Mouse (Mus musculus): Measurements from ENCODE around the gene Rec114. TPM values are rescaled to one million over a fixed set of nuclear protein-coding genes. Genes with fewer than 3 reads are reported as not detected.

The Rec114 gene
- polyA plus RNA-seq, 1 experiment from 2014 or later, result 1.6 TPM

DNA sequence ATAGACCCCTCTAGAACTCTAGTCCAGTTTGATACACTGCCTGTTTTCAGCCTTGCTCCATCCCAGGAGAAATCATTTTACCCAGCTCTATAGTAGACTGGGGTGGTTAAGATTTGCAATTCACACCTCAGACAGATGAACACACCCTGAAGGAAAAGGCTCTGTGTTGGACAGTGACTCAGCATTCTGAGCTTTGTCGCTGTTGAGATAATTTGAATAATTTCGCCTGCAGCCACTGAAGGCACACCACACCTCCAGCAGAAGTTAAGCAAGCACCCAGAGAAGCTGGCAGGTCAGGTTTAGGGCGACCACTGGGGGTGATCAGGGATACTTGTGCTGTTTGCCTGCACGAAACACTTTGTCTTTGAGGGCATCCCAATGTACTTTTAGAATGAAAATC is 4.4 kb upstream of the Rec114 start:
- H3K4me1 ChIP-seq, result peaks cover 8% of the 10 kb centered on the region
- no peak overlapping the region for H3K4me3 ChIP-seq
- no peak overlapping the region for H3K27ac ChIP-seq (replicated peaks)
- no peak overlapping the region for H3K9ac ChIP-seq (replicated peaks)
- H3K4me2 ChIP-seq (replicated peaks), result no peak overlapping the region
- ATAC-seq (replicated peaks), result no peak
- no peaks in the 10 kb centered on the region for H3K36me3 ChIP-seq
- no peaks in the 10 kb centered on the region for H3K9me3 ChIP-seq
- no peaks in the 10 kb centered on the region for H3K27me3 ChIP-seq
- 66% methylated on average over 4 of the region's 4 CpGs for WGBS

DNA sequence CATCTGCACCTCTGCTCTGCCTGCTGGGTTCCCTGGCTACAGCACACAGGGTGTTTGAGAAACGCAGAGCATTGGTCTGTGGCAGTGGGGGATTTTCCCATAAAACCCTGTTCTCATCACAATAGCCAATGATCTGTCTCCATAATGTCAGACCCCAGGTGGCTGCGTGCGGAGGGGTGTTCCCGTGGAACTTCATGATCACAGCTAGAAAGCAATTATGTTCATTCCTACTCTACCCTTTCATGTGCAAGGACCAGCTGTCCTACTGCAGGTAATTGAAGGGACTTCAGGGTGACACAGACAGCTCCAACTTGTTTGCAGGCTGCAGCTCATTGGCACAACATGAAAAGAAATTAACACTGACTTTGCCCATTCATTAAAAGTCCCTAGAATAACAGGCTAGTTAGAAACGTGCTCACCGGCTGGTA is 3.6 kb upstream of the Rec114 start:
- no peak overlapping the region for H3K9ac ChIP-seq (replicated peaks)
- 6% methylated on average over 6 of the region's 6 CpGs for whole genome bisulfite sequencing
- H3K27ac ChIP-seq (replicated peaks), result no peak overlapping the region
- H3K27me3 ChIP-seq, result no peaks in the 10 kb centered on the region
- no peaks in the 10 kb centered on the region for H3K9me3 ChIP-seq
- H3K4me3 ChIP-seq, result no peak overlapping the region
- peak overlapping the region; percentile 21 for H3K4me2 ChIP-seq (replicated peaks)
- peaks cover 5% of the 10 kb centered on the region for H3K4me1 ChIP-seq
- H3K36me3 ChIP-seq, result no peaks in the 10 kb centered on the region
- ATAC-seq (replicated peaks), result peak; percentile 29; the same call in 1 of the 2 replicates

DNA sequence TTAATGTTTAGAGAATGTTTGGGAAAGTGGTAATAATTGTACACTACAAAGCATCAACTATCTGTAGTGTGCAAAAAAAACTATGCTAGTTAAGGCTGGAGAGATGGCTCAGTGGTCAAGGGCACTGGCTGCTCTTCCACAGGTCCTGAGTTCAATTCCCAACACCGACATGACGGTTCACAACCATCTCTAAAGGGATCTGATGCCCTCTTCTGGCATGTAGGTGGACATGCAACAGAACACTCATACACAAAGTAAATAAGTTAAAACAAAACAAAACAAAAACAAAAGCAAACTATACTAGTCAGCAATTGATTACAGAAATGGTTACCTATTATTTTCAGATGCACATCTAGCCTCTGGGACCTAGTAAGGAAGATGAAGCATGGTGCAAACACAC is 1.1 kb downstream of the Rec114 start:
- H3K4me2 ChIP-seq (replicated peaks), result no peak overlapping the region
- WGBS, result 93% methylated on average over 2 of the region's 2 CpGs
- no peaks in the 10 kb centered on the region for H3K36me3 ChIP-seq
- H3K27me3 ChIP-seq, result no peaks in the 10 kb centered on the region
- H3K9ac ChIP-seq (replicated peaks), result no peak overlapping the region
- no peaks in the 10 kb centered on the region for H3K9me3 ChIP-seq
- peaks cover 5% of the 10 kb centered on the region for H3K4me1 ChIP-seq
- no peak overlapping the region for H3K27ac ChIP-seq (replicated peaks)
- no peak overlapping the region for H3K4me3 ChIP-seq
- no peak for ATAC-seq (replicated peaks)

- H3K27ac ChIP-seq (replicated peaks), result no peak overlapping the region
- H3K9me3 ChIP-seq, result no peaks in the 10 kb centered on the region
- no peaks in the 10 kb centered on the region for H3K4me1 ChIP-seq
- WGBS, result 87% methylated on average over 20 of the region's 20 CpGs
- no peak overlapping the region for H3K4me2 ChIP-seq (replicated peaks)
- H3K36me3 ChIP-seq, result no peaks in the 10 kb centered on the region
- ATAC-seq (replicated peaks), result no peak
- H3K9ac ChIP-seq (replicated peaks), result no peak overlapping the region
- H3K4me3 ChIP-seq, result no peak overlapping the region
- H3K27me3 ChIP-seq, result no peaks in the 10 kb centered on the region
These were observed 2.4 kb downstream of the Rec114 start for GRCm38 (mm10) chr9:58741369-58741768.

- ATAC-seq (replicated peaks), result no peak
These were observed 4.0 kb downstream of the Rec114 start for GRCm38 (mm10) chr9:58739791-58740190.

DNA sequence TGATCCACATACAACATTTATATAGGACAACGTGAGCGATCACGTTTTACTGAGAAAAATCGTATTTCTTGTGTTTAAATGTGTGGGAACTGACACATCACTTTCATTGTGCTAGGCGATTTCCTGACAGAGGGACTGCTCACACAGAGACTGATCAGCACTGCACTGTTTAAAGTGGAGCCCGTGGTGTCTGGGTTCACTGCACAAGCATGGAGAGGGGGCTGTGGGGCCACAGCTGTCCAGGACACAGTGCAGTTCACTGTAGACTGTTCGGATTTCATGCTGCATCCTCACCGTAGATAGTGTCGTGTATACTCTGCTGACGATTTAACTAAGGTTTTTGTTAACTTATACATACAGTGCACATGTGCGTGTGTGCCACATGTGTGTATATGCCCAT is 20.6 kb downstream of the Rec114 start:
- Histone ChIP-seq H3K36me3 (no peaks in the 10 kb centered on the region), H3K4me1 (no peaks in the 10 kb centered on the region), H3K9ac (replicated peaks) (no peak overlapping the region), H3K4me2 (replicated peaks) (no peak overlapping the region), H3K27ac (replicated peaks) (no peak overlapping the region), H3K9me3 (no peaks in the 10 kb centered on the region), H3K4me3 (no peak overlapping the region), H3K27me3 (no peaks in the 10 kb centered on the region)
- no peak for ATAC-seq (replicated peaks)
- WGBS, result 84% methylated on average over 11 of the region's 11 CpGs

More at GRCm38 (mm10) chr9:58739791-58740190, 4.0 kb downstream of the Rec114 start:
- Histone ChIP-seq H3K4me2 (replicated peaks) (no peak overlapping the region), H3K27me3 (no peaks in the 10 kb centered on the region), H3K9me3 (no peaks in the 10 kb centered on the region), H3K4me3 (no peak overlapping the region), H3K27ac (replicated peaks) (no peak overlapping the region), H3K36me3 (no peaks in the 10 kb centered on the region), H3K4me1 (no peaks in the 10 kb centered on the region), H3K9ac (replicated peaks) (no peak overlapping the region)
- WGBS, result 82% methylated on average over 9 of the region's 9 CpGs

- H3K27me3 ChIP-seq, result no peaks in the 10 kb centered on the region
- no peak overlapping the region for H3K9ac ChIP-seq (replicated peaks)
- WGBS, result 77% methylated on average over 5 of the region's 5 CpGs
- no peak overlapping the region for H3K27ac ChIP-seq (replicated peaks)
- H3K9me3 ChIP-seq, result no peaks in the 10 kb centered on the region
- no peak for ATAC-seq (replicated peaks)
- no peaks in the 10 kb centered on the region for H3K36me3 ChIP-seq
- H3K4me2 ChIP-seq (replicated peaks), result no peak overlapping the region
- no peaks in the 10 kb centered on the region for H3K4me1 ChIP-seq
- no peak overlapping the region for H3K4me3 ChIP-seq
These were observed 21.6 kb downstream of the Rec114 start for GRCm38 (mm10) chr9:58722151-58722550.

DNA sequence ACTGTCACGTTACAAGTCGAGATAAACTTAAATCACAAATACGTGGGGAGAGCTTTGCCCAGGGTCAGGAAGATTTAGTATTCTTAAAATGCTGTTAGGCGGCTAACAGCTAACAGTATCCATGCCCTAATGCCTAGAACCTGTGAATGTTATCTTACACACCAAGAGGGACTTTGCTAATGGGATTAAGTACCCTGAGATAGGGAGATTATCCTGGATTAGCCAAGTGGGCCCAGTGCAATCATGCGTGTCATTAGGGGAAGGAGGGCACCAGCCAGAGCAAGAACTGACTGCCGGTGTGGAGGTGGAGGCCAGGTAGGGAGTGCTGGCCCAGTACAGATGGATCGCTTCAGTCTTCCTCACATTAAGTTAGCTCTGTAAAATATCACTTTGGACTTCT is 22.7 kb downstream of the Rec114 start:
- Histone ChIP-seq H3K9me3 (no peaks in the 10 kb centered on the region), H3K36me3 (no peaks in the 10 kb centered on the region), H3K4me3 (no peak overlapping the region), H3K27me3 (no peaks in the 10 kb centered on the region), H3K4me1 (no peaks in the 10 kb centered on the region), H3K4me2 (replicated peaks) (no peak overlapping the region), H3K27ac (replicated peaks) (no peak overlapping the region), H3K9ac (replicated peaks) (no peak overlapping the region)
- WGBS, result 48% methylated on average over 7 of the region's 7 CpGs
- no peak for ATAC-seq (replicated peaks)

DNA sequence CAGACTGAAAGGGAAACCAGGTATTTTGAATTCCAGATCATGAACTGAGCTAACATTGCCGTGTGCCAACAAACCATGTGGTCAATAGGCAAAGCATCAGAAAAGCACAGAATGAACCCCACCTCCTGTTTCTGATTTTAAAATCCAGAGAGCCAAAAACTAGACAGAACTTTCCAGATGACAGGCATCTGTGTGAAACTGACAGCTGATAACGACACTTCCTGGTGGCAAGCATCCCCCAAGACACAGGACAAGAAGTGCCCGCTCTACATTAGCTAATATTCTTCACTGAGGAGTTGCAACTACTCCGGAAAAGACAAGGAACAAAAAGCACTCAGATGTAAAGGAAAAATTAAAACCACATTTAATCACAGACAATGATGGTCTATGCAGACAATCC is 23.6 kb downstream of the Rec114 start:
- H3K27ac ChIP-seq (replicated peaks), result no peak overlapping the region
- WGBS, result 80% methylated on average over 4 of the region's 4 CpGs
- H3K36me3 ChIP-seq, result no peaks in the 10 kb centered on the region
- no peak overlapping the region for H3K4me3 ChIP-seq
- no peak overlapping the region for H3K9ac ChIP-seq (replicated peaks)
- no peak overlapping the region for H3K4me2 ChIP-seq (replicated peaks)
- H3K9me3 ChIP-seq, result no peaks in the 10 kb centered on the region
- no peak for ATAC-seq (replicated peaks)
- H3K27me3 ChIP-seq, result no peaks in the 10 kb centered on the region
- no peaks in the 10 kb centered on the region for H3K4me1 ChIP-seq

DNA sequence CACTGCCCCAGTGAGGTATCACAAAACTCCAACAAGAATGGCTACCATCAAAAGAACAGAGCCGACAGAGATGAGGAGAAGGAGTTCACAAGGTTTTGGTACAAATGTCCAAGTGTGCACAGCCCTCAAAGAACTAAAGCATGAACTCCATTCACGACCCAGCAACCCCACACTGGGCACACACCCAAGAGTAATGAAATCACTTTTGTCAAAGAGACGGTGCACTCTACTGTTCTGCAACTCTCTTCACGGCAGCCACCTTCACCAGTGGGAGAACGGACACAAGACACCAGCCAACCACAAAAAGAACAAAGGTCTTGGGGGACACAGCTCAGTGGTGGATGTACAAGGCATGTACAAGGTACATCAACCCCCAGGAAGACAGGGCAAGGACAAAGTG is 24.3 kb downstream of the Rec114 start:
- no peak overlapping the region for H3K4me2 ChIP-seq (replicated peaks)
- no peak overlapping the region for H3K4me3 ChIP-seq
- H3K27me3 ChIP-seq, result no peaks in the 10 kb centered on the region
- 43% methylated on average over 5 of the region's 5 CpGs for WGBS
- no peaks in the 10 kb centered on the region for H3K4me1 ChIP-seq
- no peaks in the 10 kb centered on the region for H3K9me3 ChIP-seq
- H3K27ac ChIP-seq (replicated peaks), result no peak overlapping the region
- no peaks in the 10 kb centered on the region for H3K36me3 ChIP-seq
- no peak overlapping the region for H3K9ac ChIP-seq (replicated peaks)
- ATAC-seq (replicated peaks), result no peak

- no peak for ATAC-seq (replicated peaks)
- no peaks in the 10 kb centered on the region for H3K9me3 ChIP-seq
- H3K27me3 ChIP-seq, result no peaks in the 10 kb centered on the region
- H3K4me2 ChIP-seq (replicated peaks), result no peak overlapping the region
- H3K27ac ChIP-seq (replicated peaks), result no peak overlapping the region
- no peak overlapping the region for H3K4me3 ChIP-seq
- no peak overlapping the region for H3K9ac ChIP-seq (replicated peaks)
- H3K36me3 ChIP-seq, result no peaks in the 10 kb centered on the region
- WGBS, result 51% methylated on average over 3 of the region's 3 CpGs
- H3K4me1 ChIP-seq, result no peaks in the 10 kb centered on the region
These were observed 24.8 kb downstream of the Rec114 start for GRCm38 (mm10) chr9:58718964-58719363.

DNA sequence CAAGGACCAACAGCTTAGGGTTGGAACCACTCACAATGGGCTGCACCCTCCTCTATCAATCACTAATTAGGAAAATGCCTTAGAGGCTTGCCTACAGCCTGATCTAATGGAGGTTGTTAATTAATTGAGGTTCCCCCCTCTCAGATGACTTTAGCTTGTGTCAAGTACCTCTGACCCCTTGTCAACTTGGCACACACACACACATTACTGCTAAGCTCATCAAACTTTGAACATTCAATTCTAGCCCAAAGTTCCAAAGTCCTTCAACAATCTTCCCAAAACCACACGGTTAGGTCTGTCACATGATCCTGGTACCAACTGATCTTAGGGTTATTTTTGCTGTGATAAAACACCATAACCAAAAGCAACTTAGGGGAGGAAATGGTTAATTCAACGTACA is 26.9 kb downstream of the Rec114 start:
- 64% methylated on average over 2 of the region's 2 CpGs for WGBS
- ATAC-seq (replicated peaks), result no peak
- Histone ChIP-seq H3K4me3 (no peak overlapping the region), H3K9ac (replicated peaks) (no peak overlapping the region), H3K4me2 (replicated peaks) (no peak overlapping the region), H3K9me3 (no peaks in the 10 kb centered on the region), H3K4me1 (no peaks in the 10 kb centered on the region), H3K27me3 (no peaks in the 10 kb centered on the region), H3K36me3 (no peaks in the 10 kb centered on the region), H3K27ac (replicated peaks) (no peak overlapping the region)

DNA sequence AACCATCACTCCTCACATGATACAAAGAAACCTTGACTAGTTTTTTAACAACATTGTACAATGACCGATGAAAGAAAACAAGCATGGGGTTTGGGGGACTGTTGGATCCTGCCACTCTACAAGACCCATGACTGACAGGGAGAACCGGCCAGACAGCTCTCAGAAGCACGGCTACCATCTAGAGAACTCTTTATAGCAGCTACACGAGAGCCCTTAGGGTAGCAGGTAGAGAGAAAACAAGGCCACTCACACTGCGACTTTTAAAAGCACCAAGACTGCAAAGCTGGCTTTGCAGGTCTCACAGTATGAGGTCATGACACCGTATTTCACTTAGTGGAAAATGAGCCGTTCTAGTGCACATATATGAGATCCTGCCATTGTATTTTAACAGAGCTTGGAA is 33.1 kb downstream of the Rec114 start:
- WGBS, result 73% methylated on average over 7 of the region's 7 CpGs
- Histone ChIP-seq H3K27me3 (no peaks in the 10 kb centered on the region), H3K9me3 (no peaks in the 10 kb centered on the region), H3K4me3 (no peak overlapping the region), H3K4me2 (replicated peaks) (no peak overlapping the region), H3K9ac (replicated peaks) (no peak overlapping the region), H3K4me1 (no peaks in the 10 kb centered on the region), H3K36me3 (no peaks in the 10 kb centered on the region), H3K27ac (replicated peaks) (no peak overlapping the region)
- no peak for ATAC-seq (replicated peaks)
